In genomic region chr12:117850472-117850871, GRCm38 (mm10) we compare ENCODE assay signal across 19 mouse cellular contexts. TPM values are rescaled to one million over a fixed set of nuclear protein-coding genes. Genes with fewer than 3 reads are reported as not detected.
DNase-seq lines count a peak whose midpoint lies in the region; ATAC-seq lines count a peak whose summit lies in the region.
"Had no signal": no experiment of that assay in that cellular context is flagged by ENCODE, and none has a peak within 500 bp of the region (broad histone marks: within the 10 kb centered on the region; RNA-seq: fewer than 3 reads in every experiment).

No protein-coding gene starts in this region.

- H3K9ac ChIP-seq in limb, embryonic 12.5 days (replicated peaks) = no peak overlapping the region
- H3K9ac ChIP-seq: embryonic facial prominence, embryonic 15.5 days; limb, embryonic 15.5 days; stomach, embryonic 15.5 days had no signal

- WGBS in limb, embryonic 12.5 days = 64% methylated on average over 10 of the region's 10 CpGs
- 63% methylated on average over 10 of the region's 10 CpGs for WGBS in limb, embryonic 10.5 days

- H3K4me1 ChIP-seq in limb, embryonic 12.5 days (replicated peaks) = peaks cover 13% of the 10 kb centered on the region
- peaks cover 12% of the 10 kb centered on the region; the same call in 1 of the 2 replicates for H3K4me1 ChIP-seq in limb, embryonic 10.5 days
- H3K4me1 ChIP-seq: embryonic facial prominence, embryonic 15.5 days; stomach, embryonic 15.5 days had no signal

- no peaks in the 10 kb centered on the region; the same call in 1 of the 2 replicates for H3K36me3 ChIP-seq in limb, embryonic 12.5 days
- peaks cover 16% of the 10 kb centered on the region; the same call in 1 of the 2 replicates for H3K36me3 ChIP-seq in limb, embryonic 10.5 days
- H3K36me3 ChIP-seq: embryonic facial prominence, embryonic 15.5 days; limb, embryonic 15.5 days; stomach, embryonic 15.5 days had no signal

- 0 out of 2 replicates have a peak overlapping the region, but pooled peaks have one; percentile 8 for H3K27ac ChIP-seq in limb, embryonic 12.5 days
- H3K27ac ChIP-seq in limb, embryonic 10.5 days = no peak overlapping the region
- H3K27ac ChIP-seq: embryonic facial prominence, embryonic 15.5 days; forebrain, embryonic 10.5 days; hindbrain, postnatal 0 days; left cerebral cortex, adult 2 months; limb, embryonic 15.5 days; stomach, embryonic 15.5 days had no signal

- H3K9me3 ChIP-seq in limb, embryonic 12.5 days = no peaks in the 10 kb centered on the region
- no peaks in the 10 kb centered on the region for H3K9me3 ChIP-seq in limb, embryonic 10.5 days (replicated peaks)
- H3K9me3 ChIP-seq: embryonic facial prominence, embryonic 15.5 days; forebrain, embryonic 10.5 days; limb, embryonic 15.5 days; stomach, embryonic 15.5 days had no signal

- H3K4me2 ChIP-seq in limb, embryonic 12.5 days = no peak overlapping the region
- H3K4me2 ChIP-seq: embryonic facial prominence, embryonic 15.5 days; limb, embryonic 15.5 days; stomach, embryonic 15.5 days had no signal

- H3K4me3 ChIP-seq in limb, embryonic 12.5 days (replicated peaks) = no peak overlapping the region
- H3K4me3 ChIP-seq in limb, embryonic 10.5 days = no peak overlapping the region
- H3K4me3 ChIP-seq: embryonic facial prominence, embryonic 15.5 days; forebrain, embryonic 10.5 days; left cerebral cortex, adult 2 months; limb, embryonic 15.5 days; stomach, embryonic 15.5 days had no signal

- peak; percentile 87 for DNase-seq in heart, adult 11 months
- no peak for DNase-seq in heart, adult 9 months (ENCODE audit: low spot score in 2 of 2)
- DNase-seq in limb, embryonic 10.5 days (ENCODE audit: low spot score) = no peak
- DNase-seq in embryo, embryonic 10 days (ENCODE audit: low spot score) = peak; percentile 61
- DNase-seq in retina, embryonic 14.5 days (ENCODE audit: low spot score) = peak; percentile 54
- no peak for DNase-seq in frontal cortex, adult 2 months (ENCODE audit: extremely low spot score in 1 of 2, low spot score in 1 of 2)
- DNase-seq in left cerebral cortex, postnatal 10 days (ENCODE audit: extremely low spot score in 1 of 2, low spot score in 2 of 2) = no peak
- DNase-seq: adrenal gland, postnatal 10 days; cerebellum, adult 11-12 months; cerebellum, postnatal 36 days; kidney, adult 18-20 months; kidney, postnatal 25 days had no signal

- ATAC-seq in limb, embryonic 12.5 days (ENCODE audit: insufficient number of reproducible peaks, insufficient read depth, low FRiP score, low TSS enrichment, low read depth) = no peak
- ATAC-seq: hindbrain, postnatal 0 days had no signal

- intact Hi-C loops in left cerebral cortex, postnatal 10 days (cut with DNase I) = loop anchor here (10.0 kb wide), 1 partner anchor 76 kb away; no protein-coding TSS in a partner anchor

- H3K27me3 ChIP-seq in limb, embryonic 12.5 days = no peaks in the 10 kb centered on the region
- no peaks in the 10 kb centered on the region for H3K27me3 ChIP-seq in limb, embryonic 10.5 days (ENCODE audit: low read depth, poor library complexity, severe bottlenecking)
- H3K27me3 ChIP-seq: embryonic facial prominence, embryonic 15.5 days; limb, embryonic 15.5 days; stomach, embryonic 15.5 days had no signal

RNA-seq across cellular contexts. Expression of gene Cdca7l, which starts 46.4 kb away (rescaled TPM):
- polyA plus RNA-seq in limb, embryonic 12.5 days (2016; fragmentation: Nextera tagmentation; extraction: Ambion mirVana) = 39.2 and 40.9 TPM in 2 replicates
- polyA plus RNA-seq in limb, embryonic 10.5 days (2016; fragmentation: Nextera tagmentation; extraction: Ambion mirVana) = 54.8 and 65.0 TPM in 2 replicates
- polyA plus RNA-seq in frontal cortex, adult 2 months (2012; rRNA removed) = 7.1 and 7.2 TPM in 2 replicates
- 1 to 10 TPM; 1.0 to 1.9 TPM for total RNA-seq in left cerebral cortex, postnatal 10 days (2021)

Comparison
In these comparisons a context has a peak if more than half of its experiments do, and no peak if none do; other contexts are left out.
1. DNase-seq: peak in heart, adult 11 months (single experiment), embryo, embryonic 10 days (single experiment) and retina, embryonic 14.5 days (single experiment); none in heart, adult 9 months (0 of 2), limb, embryonic 10.5 days (single experiment), frontal cortex, adult 2 months (0 of 2) and left cerebral cortex, postnatal 10 days (0 of 2).